ENCODE assay signal across 2 mouse cellular contexts in the genomic region with DNA sequence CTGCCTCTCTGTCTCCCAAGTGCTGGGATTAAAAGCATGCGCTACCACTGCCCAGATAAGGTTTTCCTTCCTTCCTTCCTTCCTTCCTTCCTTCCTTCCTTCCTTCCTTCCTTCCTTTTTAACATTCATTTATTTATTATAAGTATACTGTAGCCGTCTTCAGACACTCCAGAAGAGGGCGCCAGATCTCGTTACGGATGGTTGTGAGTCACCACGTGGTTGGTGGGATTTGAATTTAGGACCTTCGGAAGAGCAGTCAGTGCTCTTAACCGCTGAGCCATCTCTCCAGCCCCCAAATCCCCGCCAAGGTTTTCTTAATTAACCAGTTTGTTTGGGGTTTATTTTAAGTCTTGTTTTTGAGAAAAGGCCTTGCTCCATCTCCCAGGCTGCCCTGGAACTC.
TF ChIP-seq lines count a peak whose summit lies in the region.

No protein-coding gene starts in this region.

TF ChIP-seq in CH12.LX, 34 proteins besides CTCF, POLR2A, EP300 and RAD21:
- TF ChIP-seq MYC (IDR thresholded peaks at IDR 0.05; ENCODE audit: low read depth, low read length): peak; percentile 66
- peak; percentile 40 for TF ChIP-seq SMC3 (IDR thresholded peaks at IDR 0.05; ENCODE audit: low read depth, low read length)

TF ChIP-seq in myocyte, 11 proteins besides CTCF, POLR2A, EP300 and RAD21:
- peak; percentile 39 for TF ChIP-seq USF1 (IDR thresholded peaks at IDR 0.05; ENCODE audit: low read depth)
